Mouse (Mus musculus) MEL-GATA-1-ER (cell line): ENCODE results near the gene Spink2.
A peak's percentile ranks its signal among the peaks of the same experiment; 100 is the strongest.
"Not testable (repeated sequence)": the region's sequence is repeated elsewhere in the genome, so short reads cannot be mapped to it uniquely, and the experiment has no call there.

Source experiments
- DNase-seq: peaks from one replicate; pipeline ENCODE4 v3.0.0-alpha.2; 2012; ENCODE audit warnings: low read depth; ENCODE audit errors: extremely low read depth

The Spink2 gene

DNA sequence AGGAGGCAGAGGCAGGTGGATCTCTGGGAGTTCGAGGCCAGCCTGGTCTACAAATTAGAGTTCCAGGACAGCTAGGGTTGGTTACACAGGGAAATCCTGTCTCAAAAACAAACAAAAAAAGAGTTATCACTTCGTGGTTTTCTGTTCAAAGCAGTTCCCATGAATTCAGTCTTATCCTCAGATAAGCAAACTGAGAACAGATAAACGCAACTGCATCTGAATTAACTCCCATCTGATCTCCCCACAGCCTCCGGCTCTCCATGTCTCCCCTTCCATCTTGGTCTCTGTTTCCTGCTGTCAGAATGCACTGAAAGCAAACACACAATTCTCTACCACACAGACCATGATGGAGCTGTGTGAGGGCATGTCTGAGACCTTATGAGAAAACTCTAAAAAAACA is 10.6 kb downstream of the Spink2 start:
- no peak for DNase-seq

DNA sequence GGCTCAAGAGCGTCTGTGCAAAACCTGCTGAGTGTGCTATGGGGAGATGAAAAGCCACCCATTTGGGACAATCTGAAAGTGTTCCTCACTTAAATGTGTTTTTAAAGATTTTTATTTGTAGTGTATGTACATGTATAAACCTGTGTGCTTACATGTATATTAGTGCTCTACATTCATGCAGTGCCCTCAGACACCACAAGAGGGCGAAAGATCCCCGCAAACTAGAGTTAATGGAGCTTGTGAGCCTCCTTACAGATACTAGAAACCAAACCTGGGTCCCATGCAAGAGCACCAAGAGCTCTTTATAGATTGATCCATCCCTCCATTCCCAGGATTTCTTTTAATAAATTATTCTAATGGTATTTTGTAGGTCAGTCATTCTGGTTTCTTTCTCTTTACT is 17.3 kb downstream of the Spink2 start:
- DNase-seq = peak; percentile 72

DNA sequence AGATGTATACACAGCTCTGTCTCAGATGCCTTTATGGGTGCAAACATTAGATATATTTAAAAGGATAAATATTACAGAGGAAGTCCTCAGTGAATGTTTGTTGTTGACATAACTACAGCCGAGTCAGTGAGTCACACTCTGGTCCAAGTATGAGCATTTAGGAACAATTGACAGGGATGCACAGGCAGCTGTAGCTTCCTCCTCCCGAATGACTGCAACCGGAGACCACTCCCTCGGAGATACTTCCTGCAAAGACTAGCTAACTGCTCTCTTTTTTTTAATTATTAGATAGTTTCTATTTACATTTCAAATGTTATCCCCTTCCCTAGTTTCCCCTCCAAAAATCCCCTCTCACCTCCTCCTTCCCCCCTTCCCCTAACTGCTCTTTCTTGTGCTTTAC is 18.0 kb downstream of the Spink2 start:
- peak; percentile 9 for DNase-seq

DNA sequence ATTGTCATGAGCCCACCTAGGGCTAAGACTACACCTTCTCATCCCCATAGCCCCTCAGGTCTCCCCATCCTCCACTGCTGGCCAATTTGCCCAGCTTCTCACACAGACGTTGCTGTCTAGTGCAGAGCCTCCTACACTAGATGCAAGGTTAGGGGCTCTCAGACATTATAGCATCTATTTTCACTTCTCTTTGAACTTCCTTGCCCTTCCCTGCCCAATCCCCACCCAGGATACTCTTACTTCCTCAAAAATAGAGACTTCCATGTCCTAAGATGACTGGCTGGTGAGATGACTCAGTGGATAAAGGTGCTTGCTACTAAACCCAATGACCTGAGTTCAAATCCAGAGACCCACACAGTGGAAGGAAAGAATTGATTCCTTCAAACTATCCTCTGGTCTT is 19.6 kb downstream of the Spink2 start:
- DNase-seq = no peak

DNA sequence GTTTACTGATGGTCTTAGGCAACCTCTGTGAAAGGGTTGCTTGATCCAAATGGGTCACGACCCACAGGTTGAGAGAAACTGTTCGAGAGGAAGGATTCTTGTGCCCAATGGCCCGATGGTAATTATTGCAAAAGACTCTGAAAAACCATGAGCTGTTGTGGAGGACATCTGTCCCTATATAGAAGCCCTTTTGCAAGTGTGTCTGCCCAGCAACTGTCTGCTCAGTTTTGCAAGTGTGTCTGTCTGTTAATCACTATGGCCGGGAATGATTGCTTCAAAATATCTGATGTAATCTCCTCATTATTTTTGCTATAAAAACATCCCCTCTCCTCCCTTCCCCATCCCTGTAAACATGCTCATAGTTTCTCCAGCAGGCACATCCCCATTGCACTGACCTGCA is 20.2 kb downstream of the Spink2 start:
- no peak for DNase-seq

DNA sequence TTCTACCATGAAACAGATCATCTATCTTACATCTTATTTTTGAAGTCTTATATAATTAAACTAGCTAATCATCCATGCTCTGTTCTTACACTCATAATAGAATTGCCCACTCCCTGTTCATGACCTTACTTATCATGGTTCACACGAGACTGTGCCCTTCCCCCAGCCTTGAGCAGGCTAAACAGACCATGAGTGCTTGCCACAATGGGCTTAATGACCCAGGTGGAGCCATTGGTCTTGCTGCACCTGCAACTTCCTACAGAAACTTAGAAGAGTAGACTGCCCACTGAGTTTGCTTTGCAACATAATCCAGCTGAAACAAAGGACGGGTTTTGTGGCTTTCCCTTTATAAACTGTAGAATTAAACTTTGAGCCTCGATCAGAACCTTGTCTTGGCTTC is 22.5 kb downstream of the Spink2 start:
- DNase-seq = no peak

DNA sequence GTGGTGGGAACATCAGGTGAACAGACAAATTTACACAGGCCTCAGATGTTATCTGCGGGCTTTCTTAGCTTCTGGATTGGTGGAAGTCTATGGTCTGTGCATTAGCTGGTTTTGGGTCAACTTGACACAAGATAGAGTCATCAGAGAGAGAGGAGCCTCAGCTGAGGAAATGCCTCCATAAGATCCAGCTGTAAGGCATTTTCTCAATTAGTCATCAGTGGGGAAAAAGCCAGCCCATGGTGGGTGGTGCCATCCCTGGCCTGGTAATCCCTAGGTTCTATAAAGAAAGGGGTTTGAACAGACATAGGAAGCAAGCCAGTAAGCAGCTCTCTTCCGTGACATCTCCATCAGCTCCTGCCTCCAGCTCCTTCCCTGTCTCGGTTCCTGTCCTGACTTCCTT is 25.9 kb downstream of the Spink2 start:
- DNase-seq = no peak

DNA sequence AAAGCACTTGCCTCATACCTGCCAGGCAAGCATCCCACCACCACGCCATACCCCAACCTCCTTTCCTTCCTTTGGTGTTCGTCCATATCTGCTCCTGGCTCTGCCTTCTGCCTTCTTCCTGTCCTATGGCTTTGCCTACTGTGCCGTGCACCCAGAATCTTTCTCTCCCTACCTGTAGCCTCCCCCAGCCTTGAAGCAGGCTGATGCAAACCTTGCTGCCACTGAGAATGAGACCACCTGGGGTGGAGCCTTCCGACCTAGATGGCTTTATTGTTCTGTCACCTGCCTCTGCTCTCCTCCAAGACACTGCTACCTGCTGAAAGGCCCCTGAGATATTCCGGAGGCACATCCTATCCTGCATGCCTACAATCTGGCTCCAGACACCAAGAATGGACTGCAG is 27.4 kb downstream of the Spink2 start:
- DNase-seq = not testable (repeated sequence)

DNA sequence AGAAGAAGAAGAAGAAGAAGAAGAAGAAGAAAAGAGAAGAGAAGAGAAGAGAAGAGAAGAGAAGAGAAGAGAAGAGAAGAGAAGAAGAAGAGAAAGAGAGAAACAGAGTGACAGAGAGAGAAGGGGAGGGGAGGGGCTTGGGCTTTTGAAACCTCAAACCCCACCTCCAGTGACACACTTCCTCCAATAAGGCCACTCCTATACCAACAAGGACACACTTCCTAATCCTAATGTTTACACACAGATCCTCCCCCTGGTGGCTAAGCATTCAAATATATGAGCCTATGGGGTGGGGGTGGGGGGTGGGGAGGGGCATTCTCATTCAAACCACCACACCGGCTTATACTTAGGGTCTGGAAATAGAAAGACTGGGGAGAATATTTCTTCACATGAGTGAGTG is 27.9 kb downstream of the Spink2 start:
- DNase-seq = no peak

DNA sequence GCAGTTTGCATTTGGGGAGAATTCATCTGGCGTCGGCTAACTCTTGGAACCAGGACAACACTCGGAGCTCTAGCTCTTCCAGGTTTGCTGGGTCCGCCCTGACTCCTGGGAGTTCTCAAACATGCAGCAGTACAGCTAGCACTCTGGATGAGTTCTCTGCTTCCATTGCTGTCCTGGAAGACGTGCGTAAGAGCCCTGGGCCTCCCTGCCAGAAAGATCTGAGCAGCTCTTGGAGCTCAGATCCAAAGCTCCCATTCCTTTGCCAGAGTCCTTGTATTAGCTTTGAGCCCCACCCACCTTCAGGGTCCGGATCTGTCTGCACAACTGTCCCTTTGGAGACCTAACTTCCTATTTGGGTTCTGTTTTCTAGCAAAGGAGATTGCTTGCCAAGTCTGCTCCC is 29.8 kb downstream of the Spink2 start:
- DNase-seq = no peak

DNA sequence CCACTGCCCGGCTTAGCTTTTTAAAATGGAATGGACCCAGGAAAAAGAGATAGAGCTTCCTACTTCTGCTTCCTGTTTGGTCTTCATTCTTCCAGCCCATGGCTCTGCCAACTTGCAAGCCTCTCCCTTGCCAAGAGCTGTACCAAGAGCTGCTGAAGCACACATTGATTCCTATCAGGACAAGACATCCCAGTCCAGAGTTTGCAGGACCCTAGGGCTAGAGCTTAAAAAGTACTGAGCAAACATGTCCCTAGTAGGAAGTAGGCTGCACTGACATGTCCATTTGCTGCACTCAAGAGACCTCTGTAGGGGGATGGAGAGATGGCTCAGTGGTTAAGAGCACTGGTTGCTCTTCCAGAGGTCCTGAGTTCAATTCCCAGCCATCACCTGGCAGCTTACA is 32.3 kb downstream of the Spink2 start:
- DNase-seq = no peak

DNA sequence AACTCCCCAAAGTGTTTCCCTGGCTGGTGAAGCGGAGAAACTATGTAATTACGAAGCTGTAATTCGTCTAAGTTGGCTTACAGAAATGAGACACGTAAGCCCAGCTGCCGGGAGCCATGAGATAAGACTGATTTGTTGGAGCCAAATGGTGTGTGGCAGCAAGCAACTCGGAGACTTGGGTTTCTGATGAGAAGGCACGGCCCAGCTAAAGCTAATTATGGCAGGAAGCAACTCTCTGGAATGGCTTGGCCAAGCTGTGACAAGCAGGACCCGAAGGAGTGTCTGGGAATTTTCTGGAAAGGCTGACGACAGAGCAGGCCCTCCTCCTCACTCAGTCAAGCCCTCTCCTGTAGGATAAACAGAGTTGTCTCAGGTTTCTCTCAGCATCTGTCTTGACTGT is 33.3 kb downstream of the Spink2 start:
- no peak for DNase-seq

DNA sequence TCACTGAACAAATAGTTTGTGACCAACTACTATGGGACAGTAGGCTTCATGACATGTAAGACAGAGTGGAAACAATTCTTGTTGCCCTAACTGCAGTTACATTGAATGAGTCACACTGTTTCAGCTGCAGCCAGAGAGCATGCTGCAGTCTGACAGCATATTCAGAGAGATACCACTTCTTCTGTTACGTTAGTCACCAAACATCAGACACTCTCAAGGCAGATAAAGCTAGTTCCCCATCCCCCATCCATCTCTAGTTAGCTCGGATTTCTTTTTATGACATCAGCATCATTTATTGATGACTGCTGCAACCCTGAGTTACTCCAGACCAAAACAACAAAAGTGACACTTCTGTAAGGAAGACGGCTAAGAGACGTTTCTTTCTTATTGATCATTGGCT is 36.5 kb downstream of the Spink2 start:
- DNase-seq = no peak

DNA sequence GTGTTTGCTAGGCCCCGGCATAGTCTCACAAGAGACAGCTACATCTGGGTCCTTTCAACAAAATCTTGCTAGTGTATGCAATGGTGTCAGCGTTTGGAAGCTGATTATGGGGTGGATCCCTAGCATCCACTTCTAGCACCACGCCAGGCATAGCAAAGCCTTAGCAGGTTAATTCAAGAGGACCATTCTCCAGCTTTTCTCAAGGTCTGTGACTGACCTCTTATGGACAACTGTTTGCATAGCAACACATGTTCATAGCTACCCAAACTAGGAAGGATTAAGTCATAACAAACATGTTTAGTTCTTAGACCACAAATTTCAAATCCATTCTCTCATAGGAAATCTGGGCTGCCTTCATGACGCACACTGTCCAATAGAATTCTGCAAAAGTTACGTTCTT is 40.7 kb downstream of the Spink2 start:
- DNase-seq = no peak

DNA sequence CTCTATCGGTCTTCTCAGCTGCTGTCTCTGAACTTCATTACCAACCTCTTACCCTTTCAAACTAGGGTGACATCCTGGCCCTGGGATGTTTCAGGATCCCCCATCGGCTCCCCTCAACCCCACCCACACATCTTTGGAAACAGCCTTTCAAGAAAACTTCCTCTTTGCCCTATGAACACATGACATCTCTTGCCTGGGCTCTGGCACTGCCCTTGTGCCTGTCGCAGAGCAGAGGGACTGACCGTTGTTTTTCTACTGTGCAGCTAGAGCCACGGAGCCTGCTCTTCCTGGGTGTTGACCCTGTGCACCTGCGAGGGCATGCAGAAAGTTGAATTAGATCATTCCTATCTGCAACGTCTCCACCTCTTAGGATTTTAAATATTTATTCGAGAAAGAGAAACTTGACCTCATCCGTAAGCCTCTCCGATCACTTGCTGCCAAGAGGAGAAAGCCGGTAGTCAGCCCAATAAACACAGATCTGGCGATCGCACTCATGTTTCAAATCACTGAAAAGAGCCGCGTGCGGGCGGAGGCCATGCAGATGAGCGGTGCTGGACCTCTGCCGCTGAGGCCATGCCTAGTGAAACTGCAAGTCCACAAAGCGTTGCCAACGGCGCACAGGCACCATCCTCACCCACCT is 43.8 kb downstream of the Spink2 start:
- no peak for DNase-seq

DNA sequence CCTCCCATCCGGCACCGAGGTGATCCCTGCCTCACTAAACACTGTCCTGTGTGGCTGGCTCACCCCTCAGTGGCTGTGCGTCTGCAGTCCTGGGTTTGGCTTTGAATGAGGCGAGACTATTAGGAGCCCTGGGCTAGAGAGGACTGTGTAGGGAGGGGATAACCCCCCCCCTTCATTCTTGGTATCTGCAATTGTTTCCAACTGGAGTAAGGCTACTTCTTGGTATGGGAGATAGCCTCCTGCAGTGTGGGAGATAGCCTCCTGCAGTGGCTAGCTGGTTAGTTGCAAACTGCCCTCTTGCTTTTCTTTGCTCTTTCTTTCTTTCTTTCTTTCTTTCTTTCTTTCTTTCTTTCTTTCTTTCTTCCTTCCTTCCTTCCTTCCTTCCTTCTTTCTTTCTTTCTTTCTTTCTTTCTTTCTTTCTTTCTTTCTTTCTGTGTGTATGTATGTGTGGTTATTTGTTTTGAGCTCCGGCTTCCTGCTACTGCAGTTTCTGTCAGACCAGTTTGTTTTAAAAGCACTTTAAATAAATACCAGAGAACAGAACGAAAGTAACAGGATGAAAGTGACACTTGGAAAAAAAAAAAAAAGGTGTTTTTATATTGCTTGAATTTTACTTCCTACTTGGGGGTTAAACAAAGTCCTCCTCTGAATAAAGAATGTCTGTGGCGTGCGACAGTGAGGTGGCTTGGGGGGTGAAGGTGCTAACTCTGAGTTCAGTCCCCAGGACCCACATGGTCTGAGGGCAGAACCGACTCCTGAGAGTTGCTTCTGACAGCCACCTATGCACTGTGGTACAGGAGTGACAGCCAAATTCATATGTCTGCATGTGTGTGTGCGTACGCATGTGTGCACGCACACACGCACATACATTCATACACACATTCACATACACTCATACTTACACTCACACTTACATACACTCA is 45.3 kb downstream of the Spink2 start:
- peak; percentile 70 for DNase-seq

DNA sequence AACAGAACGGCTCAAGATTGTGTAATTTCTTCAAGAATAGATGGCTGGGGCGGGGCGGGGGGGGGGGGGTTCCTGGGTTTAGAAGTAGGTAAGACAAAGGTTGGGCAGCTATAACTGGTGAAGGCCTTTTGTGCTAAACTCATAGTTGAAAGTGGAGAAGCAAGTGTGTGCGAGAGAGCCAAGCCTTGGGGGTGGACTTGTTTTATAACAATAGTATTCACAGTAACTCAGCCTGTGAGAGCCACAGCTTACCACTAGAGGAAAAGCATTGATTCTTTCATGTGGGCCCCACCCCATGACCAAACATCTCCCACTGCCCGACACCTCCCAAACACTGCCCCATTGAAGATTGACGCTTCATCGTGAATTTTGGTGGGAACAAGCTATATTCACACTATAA is 47.7 kb downstream of the Spink2 start:
- DNase-seq = no peak

DNA sequence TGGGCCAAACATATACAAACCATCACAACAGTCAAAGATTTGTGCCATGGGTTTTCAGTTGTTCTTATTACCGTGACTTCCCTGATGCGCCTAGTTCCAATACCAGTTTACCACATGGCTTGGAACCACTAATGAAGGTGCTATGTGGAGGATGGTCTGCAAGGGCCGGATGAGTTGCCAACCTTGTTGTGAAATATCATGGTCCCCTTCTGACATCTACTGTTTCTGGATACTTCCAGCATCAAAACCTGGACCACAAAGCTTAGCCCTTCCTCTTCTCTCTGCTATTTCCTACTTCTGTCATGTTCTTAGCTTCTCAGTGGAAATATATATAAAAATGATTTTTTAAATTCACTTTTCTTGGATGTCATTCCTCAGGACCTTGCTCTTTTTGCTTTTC is 48.7 kb downstream of the Spink2 start:
- DNase-seq = no peak

DNA sequence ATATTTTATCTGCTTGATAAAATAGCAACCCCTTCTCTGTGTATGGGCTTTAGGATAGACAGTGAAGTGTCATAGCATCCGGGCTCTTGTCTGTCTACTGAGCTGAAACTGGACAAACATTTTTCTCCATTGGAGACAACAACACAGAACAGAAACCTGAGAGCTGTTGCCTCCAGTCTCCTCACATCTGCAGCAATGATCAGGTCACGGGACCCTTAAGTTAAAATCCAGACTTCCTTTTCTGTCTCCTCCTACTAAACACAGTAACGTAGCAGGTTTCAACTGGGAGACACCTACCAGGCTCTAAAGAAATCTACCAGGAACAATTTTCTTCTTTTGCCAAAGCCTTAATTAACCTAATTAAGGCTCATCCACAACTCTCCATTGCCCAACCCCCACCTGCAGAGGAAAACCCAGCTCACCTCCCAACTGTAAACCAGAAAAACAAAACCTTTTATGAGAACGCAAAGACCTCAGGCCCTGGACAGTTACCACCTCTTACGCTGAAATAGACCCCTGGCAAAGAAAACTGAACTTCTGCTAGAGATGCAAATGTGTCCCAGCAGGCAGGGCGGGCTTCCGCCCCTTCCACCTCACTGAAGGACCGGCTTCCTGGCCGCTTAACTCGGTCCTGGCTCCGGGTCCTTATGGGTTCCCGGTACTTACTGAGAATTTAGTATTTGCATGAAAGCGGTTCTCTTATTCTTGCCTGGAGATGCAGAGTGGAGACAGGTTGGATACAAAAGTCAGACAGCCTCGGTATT is 53.3 kb downstream of the Spink2 start:
- DNase-seq = no peak

DNA sequence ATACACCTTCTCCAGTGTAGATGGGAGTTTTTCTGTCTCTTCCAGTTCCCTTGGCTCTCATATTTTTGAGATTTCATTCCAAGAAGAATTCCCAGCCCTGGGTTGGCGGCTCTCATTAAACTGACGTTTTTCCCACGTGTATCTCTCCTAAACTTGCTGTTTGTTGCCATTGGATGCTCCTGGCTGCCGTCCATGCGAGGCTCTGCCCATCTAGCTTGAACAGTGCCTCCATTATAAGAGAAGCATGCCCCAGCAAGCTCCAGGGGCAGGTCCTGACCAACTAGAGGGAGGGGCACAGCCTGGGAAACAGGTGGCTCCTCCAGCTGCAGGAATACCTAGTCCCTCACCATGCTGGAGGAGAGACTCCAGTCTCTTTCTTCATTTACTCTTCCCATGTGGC is 54.3 kb downstream of the Spink2 start:
- DNase-seq = no peak

DNA sequence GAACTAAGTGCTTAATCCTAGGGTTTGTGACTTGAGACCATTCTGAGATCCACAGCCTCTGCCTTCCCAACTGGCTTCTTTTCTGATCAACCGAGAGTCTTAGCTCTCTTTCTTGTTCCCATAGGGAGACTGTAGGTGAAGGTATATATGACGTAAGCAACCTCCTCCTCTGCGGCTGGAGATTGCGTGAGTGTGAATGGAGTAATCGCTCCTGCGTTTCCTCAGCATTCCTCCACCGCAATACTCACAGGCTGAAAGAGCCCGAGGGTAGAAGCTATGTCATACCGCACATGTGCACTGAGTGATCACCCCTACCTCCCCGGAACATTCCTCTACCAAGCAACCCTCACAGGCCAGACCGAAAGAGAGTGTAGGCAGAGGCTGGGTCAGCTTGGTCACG is 55.7 kb downstream of the Spink2 start:
- no peak for DNase-seq
